Comparison of ENCODE assay signal across 24 mouse cellular contexts in the genomic region with DNA sequence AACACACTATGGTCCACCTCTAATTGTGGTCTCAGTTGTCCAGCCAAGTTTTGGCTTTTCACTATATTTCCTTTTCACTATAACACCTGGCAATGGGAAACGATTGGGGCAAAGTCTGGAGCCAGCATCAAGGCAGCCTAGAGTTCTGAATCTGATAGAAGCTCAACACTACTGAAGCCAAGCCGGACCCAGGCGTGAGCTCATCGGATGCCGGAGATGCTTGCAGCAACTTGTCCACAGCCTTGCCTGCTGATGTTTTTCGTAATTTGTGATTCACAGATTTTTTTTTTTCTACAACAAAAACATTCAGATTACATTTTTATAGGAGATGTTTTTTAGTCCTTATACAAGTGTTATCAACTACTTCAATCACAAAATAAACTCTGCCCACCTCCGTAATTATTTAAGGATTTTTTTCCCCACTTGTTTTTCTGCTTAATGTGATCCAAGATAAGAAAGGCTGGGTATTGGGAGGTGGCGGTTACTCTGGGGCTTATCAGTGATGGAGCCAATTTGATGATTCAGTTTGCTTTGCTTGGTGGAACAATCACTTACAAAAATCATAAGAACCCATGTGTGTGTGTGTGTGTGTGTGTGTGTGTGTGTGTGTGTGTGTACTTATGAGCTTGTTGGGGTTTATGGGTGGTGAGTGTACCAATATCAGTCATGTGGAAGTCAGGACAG.
"Had no signal": no experiment of that assay in that cellular context is flagged by ENCODE, and none has a peak within 500 bp of the region (broad histone marks: within the 10 kb centered on the region; RNA-seq: fewer than 3 reads in every experiment).

No protein-coding gene starts in this region.

- H3K27me3 ChIP-seq: heart, embryonic 13.5 days; heart, embryonic 15.5 days; hindbrain, embryonic 13.5 days; hindbrain, embryonic 15.5 days had no signal

- H3K4me1 ChIP-seq: heart, embryonic 13.5 days; heart, embryonic 15.5 days had no signal

- H3K9me3 ChIP-seq: heart, embryonic 13.5 days; heart, embryonic 15.5 days; hindbrain, embryonic 13.5 days; hindbrain, embryonic 15.5 days; limb, embryonic 10.5 days; limb, embryonic 12.5 days had no signal

- H3K36me3 ChIP-seq: heart, embryonic 13.5 days; heart, embryonic 15.5 days; hindbrain, embryonic 13.5 days; hindbrain, embryonic 15.5 days; limb, embryonic 10.5 days; limb, embryonic 12.5 days had no signal

- H3K9ac ChIP-seq: heart, embryonic 13.5 days; heart, embryonic 15.5 days; hindbrain, embryonic 13.5 days; hindbrain, embryonic 15.5 days; limb, embryonic 12.5 days had no signal

- H3K27ac ChIP-seq: heart, adult 2 months; heart, embryonic 13.5 days; heart, embryonic 15.5 days; hindbrain, embryonic 13.5 days; hindbrain, embryonic 15.5 days; hindbrain, postnatal 0 days; layer of hippocampus, adult 2 months; left cerebral cortex, adult 2 months; limb, embryonic 10.5 days; limb, embryonic 12.5 days had no signal

- H3K4me3 ChIP-seq: heart, adult 2 months; heart, embryonic 13.5 days; heart, embryonic 15.5 days; hindbrain, embryonic 13.5 days; hindbrain, embryonic 15.5 days; layer of hippocampus, adult 2 months; left cerebral cortex, adult 2 months; limb, embryonic 10.5 days; limb, embryonic 12.5 days had no signal

- DNase-seq: gastrocnemius, postnatal 14 days; gastrocnemius, postnatal 36 days; heart, adult 11 months; heart, adult 2 months; heart, postnatal 14 days; heart, postnatal 36 days; kidney, adult 11 months; kidney, adult 2 months; kidney, adult 9 months; kidney, postnatal 10 days; kidney, postnatal 25 days; kidney, postnatal 4 days; liver had no signal

- ATAC-seq: hindbrain, postnatal 0 days; intestine, embryonic 16.5 days had no signal

- H3K4me2 ChIP-seq: heart, embryonic 11.5 days; heart, embryonic 13.5 days; heart, embryonic 15.5 days; hindbrain, embryonic 13.5 days; hindbrain, embryonic 15.5 days; limb, embryonic 12.5 days had no signal
